12 mouse cellular contexts compared by ENCODE assay signal in genomic region chr7:139398530-139399021, GRCm38 (mm10). TPM values are rescaled to one million over a fixed set of nuclear protein-coding genes. Genes with fewer than 3 reads are reported as not detected.
A peak's percentile ranks its signal among the peaks of the same experiment; 100 is the strongest.
DNase-seq lines count a peak whose midpoint lies in the region; ATAC-seq and TF ChIP-seq lines count a peak whose summit lies in the region.
"Had no signal": no experiment of that assay in that cellular context is flagged by ENCODE, and none has a peak within 500 bp of the region (broad histone marks: within the 10 kb centered on the region; RNA-seq: fewer than 3 reads in every experiment).

No protein-coding gene starts in this region.

- no peaks in the 10 kb centered on the region for H3K36me3 ChIP-seq in liver, adult 2 months (ENCODE audit: control insufficient read depth, insufficient read depth, low read length)

- H3K9ac ChIP-seq in liver, adult 2 months (ENCODE audit: low read depth, low read length), result no peak overlapping the region

- H3K27me3 ChIP-seq in liver, adult 2 months (ENCODE audit: control insufficient read depth, insufficient read depth, low read length), result no peaks in the 10 kb centered on the region
- H3K27me3 ChIP-seq: heart, embryonic 13.5 days had no signal

- peaks cover 11% of the 10 kb centered on the region for H3K4me1 ChIP-seq in liver, adult 2 months (ENCODE audit: control insufficient read depth, insufficient read depth, low read length)

- H3K4me3 ChIP-seq in liver, adult 2 months (ENCODE audit: insufficient read depth, low read depth, low read length), result no peak overlapping the region
- H3K4me3 ChIP-seq: heart, embryonic 13.5 days had no signal

- TF ChIP-seq CTCF in liver, adult 2 months (IDR thresholded peaks at IDR 0.05; ENCODE audit: low read depth, low read length), result no peak

- 0 out of 2 replicates have a peak, but pooled peaks have one; percentile 17 for ATAC-seq in megakaryocyte-erythroid progenitor cell, adult 5-6 weeks (replicated peaks; ENCODE audit: low FRiP score, low TSS enrichment, poor library complexity, severe bottlenecking)
- no peak for ATAC-seq in frontal cortex, adult (ENCODE audit: low TSS enrichment)
- ATAC-seq: inflammation-experienced regulatory T-cells, adult 6 months had no signal

- H3K27ac ChIP-seq in liver, adult 2 months (replicated peaks; ENCODE audit: insufficient read depth, low read depth, low read length), result no peak overlapping the region

- peak; percentile 37 for DNase-seq in liver, adult 2 months (ENCODE audit: extremely low read depth, low read depth, low spot score)
- DNase-seq in liver (no peak), ZHBTc4 (ENCODE audit: low read depth, low spot score) (peak; percentile 18)
- peak; percentile 52 to 63 for DNase-seq in kidney, postnatal 36 days
- DNase-seq in left cerebral cortex, adult 11 months (ENCODE audit: low spot score), result no peak
- DNase-seq in T-cell, adult 2 months (ENCODE audit: low spot score), result no peak
- DNase-seq: adrenal gland, adult 2 months; thymus, adult 2 months had no signal

- TF ChIP-seq POLR2A in liver, adult 2 months (IDR thresholded peaks at IDR 0.05; ENCODE audit: extremely low read depth, insufficient read depth, low read length), result no peak

- H3K79me2 ChIP-seq in liver, adult 2 months (ENCODE audit: control insufficient read depth, insufficient read depth, low read length), result peaks cover 62% of the 10 kb centered on the region

- WGBS in liver, adult 2 months, result 27% methylated on average over 6 of the region's 6 CpGs

RNA-seq across cellular contexts. Expression of gene Inpp5a, which starts 9.7 kb away (rescaled TPM):
- 8.8 and 10.5 TPM in 2 replicates for total RNA-seq in liver, adult 2 months (2014; rRNA removed)
- polyA plus RNA-seq in liver, adult 2 months (2012; rRNA removed), result 7.9 and 8.4 TPM in 2 replicates
- 4.6 and 8.2 TPM in 2 replicates for total RNA-seq in megakaryocyte-erythroid progenitor cell, adult 5-6 weeks (2014; fragmentation: Nextera tagmentation)
- 3.2 and 4.9 TPM in 2 replicates for total RNA-seq in megakaryocyte-erythroid progenitor cell, adult 5-6 weeks (2017)

Comparison
In these comparisons a context has a peak if more than half of its experiments do, and no peak if none do; other contexts are left out.
1. DNase-seq: peak in liver, adult 2 months (single experiment), ZHBTc4 (single experiment) and kidney, postnatal 36 days (2 of 2); none in liver (single experiment), left cerebral cortex, adult 11 months (single experiment) and T-cell, adult 2 months (single experiment).